Mouse (Mus musculus): ENCODE results near the gene Arl5b. TPM values are rescaled to one million over a fixed set of nuclear protein-coding genes. Genes with fewer than 3 reads are reported as not detected.

The Arl5b gene
- 110 TPM for polyA plus RNA-seq (2017; shearing (Covaris generic))

GRCm38 (mm10) chr2:15049117-15049873 is at the start of gene Arl5b:
Gene Arl5b, plus strand, starts transcription at chr2:15049395.

GRCm38 (mm10) chr2:15054945-15055637 is 5.9 kb downstream of the Arl5b start, which contains the start of gene Nsun6:
Gene Nsun6, minus strand, starts transcription at chr2:15055069.

Other genes with a start within 250 kb of the Arl5b start
- gene Nsun6, start 5.7 kb downstream of the Arl5b start, polyA plus RNA-seq (2017; shearing (Covaris generic)): 27.3 TPM